Mouse (Mus musculus) left cerebral cortex, adult 2 months (tissue): ENCODE data around the gene C130050O18Rik. TPM values are rescaled to one million over a fixed set of nuclear protein-coding genes. Genes with fewer than 3 reads are reported as not detected.

Source experiments
- DNase-seq, 2 experiments: peaks; one replicate each; pipeline ENCODE4 v3.0.0; 2021 to 2022; ENCODE audit warnings: low spot score in 2 of 2, mixed read lengths in 1 of 2; ENCODE audit errors: extremely low spot score in 1 of 2
- H3K27ac ChIP-seq: fragments of 200-600 bp; 2 replicates; pipeline ENCODE4 v1.8.1; 2022
- H3K4me3 ChIP-seq: fragments of 200-600 bp; 2 replicates; pipeline ENCODE4 v1.8.1; 2022
- CTCF ChIP-seq: fragments of 200-600 bp; IDR thresholded peaks from 2 replicates; pipeline ENCODE4 v1.8.1; 2022; ENCODE audit warnings: antibody characterized with exemption, mild to moderate bottlenecking, moderate library complexity
- intact Hi-C: fragments of 180-260 bp; cut with DNase I; formaldehyde crosslinking; loops from one replicate; pipeline ENCODE4 v1.15.1; 2025
- total RNA-seq, 2 experiments: library from RNA; stranded (reverse); gene quantifications; 2 replicates each; pipeline ENCODE4 v1.2.3; 2021

The C130050O18Rik gene
- total RNA-seq, 2 experiments from 2014 or later = 0.29 to 0.63 TPM

DNA sequence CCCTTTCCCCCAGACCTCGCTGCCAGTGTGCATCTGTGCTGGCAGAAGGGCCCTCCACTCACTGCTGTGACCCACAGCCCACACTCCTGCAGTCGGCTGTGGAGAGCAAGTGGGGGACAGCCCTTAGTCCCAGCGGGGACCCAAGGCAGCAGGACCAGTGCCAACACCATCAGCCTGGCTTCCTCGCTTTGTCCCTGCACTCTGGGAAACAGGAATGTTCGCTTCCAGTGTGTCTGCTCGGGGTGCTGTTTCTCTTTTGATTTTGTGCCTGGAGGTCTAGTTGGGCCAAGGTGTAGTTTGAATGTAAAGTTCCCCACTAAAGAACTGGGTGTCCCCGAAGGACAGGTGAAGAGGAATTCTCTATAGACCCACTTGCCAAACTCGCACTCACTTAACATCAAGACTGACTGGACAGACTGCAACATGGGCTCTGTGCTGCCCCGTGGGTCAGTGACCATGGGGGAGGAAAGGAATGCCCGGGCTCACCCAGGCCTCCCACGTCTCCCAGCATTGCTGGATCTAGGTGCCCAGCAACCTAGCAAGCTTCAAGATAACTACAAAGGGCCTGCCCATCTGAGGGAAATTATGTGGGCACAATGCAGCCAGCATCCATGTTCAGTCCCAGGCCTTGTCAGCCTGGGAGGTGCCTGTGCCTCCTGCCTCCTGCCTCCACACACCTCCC, 13.6 kb upstream of the C130050O18Rik start:
- Histone ChIP-seq H3K27ac (peak overlapping the region; percentile 78), H3K4me3 (no peak overlapping the region)
- intact Hi-C loops = no loop called here
- no peak for DNase-seq
- TF ChIP-seq CTCF = no peak

DNA sequence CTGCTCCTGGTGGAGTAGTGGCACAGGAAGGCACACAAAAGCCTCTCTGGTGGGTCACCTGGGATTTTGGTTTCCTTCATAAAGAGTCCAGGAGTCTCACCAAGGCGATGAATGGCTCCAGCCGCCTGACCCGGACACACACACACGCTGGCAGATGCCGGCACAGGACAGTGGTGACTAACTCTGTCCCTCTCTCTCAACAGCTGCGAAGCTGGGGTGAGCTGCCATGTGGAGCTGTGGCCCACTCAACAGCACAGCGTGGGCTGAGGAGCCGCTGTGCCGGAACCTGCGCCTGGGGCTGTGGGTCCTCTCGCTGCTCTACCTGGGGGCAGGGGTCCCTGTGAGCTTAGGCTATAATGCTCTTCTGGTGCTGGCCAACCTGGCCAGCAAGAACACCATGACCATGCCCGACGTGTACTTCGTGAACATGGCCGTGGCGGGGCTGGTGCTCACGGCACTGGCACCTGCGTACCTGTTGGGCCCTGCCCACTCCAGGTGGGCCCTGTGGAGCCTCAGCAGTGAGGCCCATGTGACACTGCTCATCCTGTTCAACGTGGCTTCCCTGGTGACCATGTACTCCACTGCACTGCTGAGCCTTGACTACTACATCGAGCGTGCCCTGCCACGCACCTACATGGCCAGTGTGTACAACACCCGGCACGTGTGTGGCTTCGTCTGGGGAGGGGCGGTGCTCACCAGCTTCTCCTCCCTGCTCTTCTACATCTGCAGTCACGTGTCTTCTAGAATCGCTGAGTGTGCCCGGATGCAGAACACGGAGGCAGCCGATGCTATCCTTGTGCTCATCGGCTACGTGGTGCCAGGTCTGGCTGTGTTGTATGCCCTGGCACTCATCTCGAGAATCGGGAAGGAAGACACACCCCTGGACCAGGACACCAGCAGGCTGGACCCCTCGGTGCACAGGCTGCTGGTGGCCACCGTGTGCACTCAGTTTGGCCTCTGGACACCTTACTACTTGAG, 12.6 kb upstream of the C130050O18Rik start:
- intact Hi-C loops = no loop called here
- TF ChIP-seq CTCF = no peak
- Histone ChIP-seq H3K27ac (peak overlapping the region; percentile 78), H3K4me3 (no peak overlapping the region)
- DNase-seq = no peak

DNA sequence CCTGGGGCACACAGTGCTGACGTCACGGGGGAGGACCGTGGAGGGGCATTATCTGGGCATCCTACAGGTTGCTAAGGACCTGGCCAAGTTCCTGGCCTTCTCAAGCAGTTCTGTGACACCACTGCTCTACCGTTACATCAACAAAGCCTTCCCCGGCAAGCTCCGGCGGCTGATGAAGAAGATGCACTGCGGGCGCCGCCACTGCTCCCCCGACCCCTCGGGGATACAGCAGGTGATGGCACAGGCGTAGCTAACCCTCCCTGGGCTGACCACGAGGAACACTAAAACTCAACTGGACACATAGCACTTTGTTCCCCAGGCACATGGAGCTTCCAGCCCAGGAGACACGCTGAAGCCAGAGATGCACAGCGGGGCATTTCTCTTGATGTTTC, 11.9 kb upstream of the C130050O18Rik start:
- Histone ChIP-seq H3K4me3 (no peak overlapping the region), H3K27ac (peak overlapping the region; percentile 78; the same call in 1 of the 2 replicates)
- intact Hi-C loops = no loop called here
- no peak for DNase-seq
- TF ChIP-seq CTCF = no peak

DNA sequence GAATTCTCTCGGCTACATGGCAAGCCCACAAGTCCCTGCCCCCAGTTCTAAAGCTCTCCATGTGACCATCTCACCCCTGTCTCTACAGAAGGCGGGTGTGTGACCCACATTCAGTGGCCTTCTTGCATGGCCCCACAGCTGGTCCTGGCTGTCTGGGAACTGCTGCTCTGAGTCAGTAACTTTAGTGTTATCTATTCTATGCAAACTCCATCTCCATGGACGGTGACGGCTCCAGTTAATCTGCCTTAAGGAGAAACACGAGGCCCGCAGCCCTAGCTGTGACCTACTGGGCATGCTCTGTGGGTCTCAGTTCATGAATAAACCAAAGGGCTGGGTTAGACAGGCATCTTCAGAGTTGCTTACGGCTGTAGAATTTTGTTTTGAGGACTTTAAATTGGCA, 10.7 kb upstream of the C130050O18Rik start:
- DNase-seq = no peak

DNA sequence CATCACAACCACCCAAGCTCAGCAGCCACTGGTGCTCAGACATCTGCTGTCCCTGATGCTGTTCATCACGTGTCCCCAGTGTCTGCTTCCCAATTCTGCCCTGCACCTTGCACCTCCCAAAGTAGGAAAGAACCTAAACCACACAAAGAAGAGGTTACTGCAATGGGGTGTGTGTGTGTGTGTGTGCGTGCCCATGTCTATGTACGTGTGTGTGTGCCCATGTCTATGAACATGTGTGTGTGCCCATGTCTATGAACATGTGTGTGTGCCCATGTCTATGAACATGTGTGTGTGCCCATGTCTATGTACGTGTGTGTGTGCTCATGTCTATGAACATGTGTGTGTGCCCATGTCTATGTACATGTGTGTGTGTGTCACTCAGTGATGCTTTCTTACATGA, 9.6 kb upstream of the C130050O18Rik start:
- intact Hi-C loops = loop anchor here (5.0 kb wide), 1 partner anchor 62 kb away; no protein-coding TSS in a partner anchor
- DNase-seq = no peak

More for the DNA sequence above, 10.7 kb upstream of the C130050O18Rik start:
- Histone ChIP-seq H3K4me3 (no peak overlapping the region), H3K27ac (peak overlapping the region; percentile 52; the same call in 1 of the 2 replicates)
- TF ChIP-seq CTCF = no peak
- intact Hi-C loops = no loop called here

DNA sequence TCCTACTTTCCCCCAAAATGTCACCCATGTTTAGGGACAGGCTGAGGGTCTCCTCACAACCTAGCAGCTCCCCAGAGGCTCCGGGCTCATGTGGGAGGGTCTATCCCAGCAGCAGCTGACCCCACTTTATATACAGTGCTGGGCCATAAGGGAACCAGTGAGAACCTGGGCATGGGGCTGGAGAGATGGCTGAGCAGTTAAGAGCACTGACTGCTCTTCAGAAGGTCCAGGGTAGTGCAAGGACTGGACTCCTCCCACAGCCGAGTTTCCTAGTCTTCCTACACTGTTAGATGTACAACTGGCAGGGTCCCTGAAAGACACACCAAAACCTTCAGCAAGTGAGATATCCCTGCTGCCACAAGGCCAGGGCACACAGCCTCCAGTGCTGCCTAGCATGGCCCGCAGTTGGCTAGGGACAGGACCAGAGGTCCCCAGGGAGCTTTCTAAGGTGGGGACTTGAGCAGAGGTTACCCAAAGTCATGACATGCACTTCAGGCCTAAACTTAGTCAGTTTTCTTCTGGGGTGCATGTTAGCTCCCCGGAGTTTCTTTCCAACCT, 7.6 kb upstream of the C130050O18Rik start:
- intact Hi-C loops = loop anchor here (5.0 kb wide), 1 partner anchor 60 kb away; no protein-coding TSS in a partner anchor
- no peak for TF ChIP-seq CTCF
- Histone ChIP-seq H3K27ac (no peak overlapping the region), H3K4me3 (no peak overlapping the region)
- DNase-seq = no peak

More for the DNA sequence above, 9.6 kb upstream of the C130050O18Rik start:
- Histone ChIP-seq H3K27ac (no peak overlapping the region), H3K4me3 (no peak overlapping the region)
- TF ChIP-seq CTCF = no peak

DNA sequence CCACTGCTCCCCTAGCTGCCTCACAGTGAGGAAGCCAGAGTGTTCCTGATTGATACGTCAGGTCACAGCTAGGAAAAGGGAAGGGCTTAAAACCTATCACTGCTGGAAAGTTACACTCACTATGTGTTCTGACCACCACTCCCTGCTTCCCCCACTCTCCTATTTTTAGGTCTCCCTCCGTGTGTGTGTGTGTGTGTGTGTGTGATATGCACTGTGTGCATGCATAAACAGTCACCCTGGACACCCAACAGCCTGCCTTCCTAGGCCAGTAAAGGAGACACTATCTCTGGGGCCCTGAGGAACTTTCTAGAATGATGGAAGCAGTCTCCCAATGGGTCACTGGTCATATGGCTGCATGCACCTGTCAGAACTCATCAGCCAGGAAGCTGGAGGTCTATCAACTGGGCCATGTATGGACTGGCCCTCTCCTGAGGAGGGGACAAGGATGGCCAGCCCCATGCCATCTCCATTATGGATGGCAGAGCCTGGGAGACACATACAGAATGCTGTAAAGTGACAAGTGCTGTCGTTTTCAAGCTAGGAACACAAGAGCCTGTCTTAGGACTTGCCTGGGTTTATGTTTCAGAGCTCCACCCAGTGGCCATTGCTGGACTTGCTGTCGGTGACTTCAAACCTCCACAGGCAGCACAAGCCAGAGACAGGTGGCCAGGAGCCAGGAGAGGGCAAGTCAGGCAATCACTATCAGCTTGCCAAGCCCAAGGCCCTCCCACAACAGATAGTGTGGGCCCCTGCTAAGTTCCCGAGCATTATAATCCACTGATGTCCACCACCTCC, 6.9 kb upstream of the C130050O18Rik start:
- Histone ChIP-seq H3K27ac (peak overlapping the region; percentile 37; the same call in 1 of the 2 replicates), H3K4me3 (no peak overlapping the region)
- DNase-seq = peak; percentile 88 to 92
- intact Hi-C loops = loop anchor here (1.0 to 5.0 kb wide), 2 partner anchors 34 to 59 kb away; no protein-coding TSS in a partner anchor
- peak; percentile 91 for TF ChIP-seq CTCF

DNA sequence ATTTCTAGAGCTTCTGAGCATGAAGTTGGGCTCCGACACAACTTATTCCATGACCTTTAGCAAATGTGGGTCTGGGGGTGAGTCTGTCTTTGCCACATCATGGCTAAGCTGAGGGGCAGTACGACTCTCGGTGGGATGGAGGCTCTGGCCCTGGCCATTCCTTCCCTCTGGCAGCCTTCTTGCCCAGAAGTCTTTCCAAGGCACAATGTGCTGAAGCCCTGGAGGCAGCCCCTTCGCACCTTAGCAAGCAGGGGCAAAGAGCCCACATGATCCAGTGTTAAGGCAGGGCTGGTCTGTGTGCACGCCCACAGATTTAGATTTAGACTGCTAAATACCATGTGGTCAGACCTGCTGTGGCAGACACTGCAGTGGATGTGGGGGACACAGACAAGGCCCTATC, 6.3 kb upstream of the C130050O18Rik start:
- intact Hi-C loops = loop anchor here (1.0 to 5.0 kb wide), 2 partner anchors 34 to 59 kb away; no protein-coding TSS in a partner anchor
- DNase-seq = no peak
- Histone ChIP-seq H3K27ac (no peak overlapping the region), H3K4me3 (no peak overlapping the region)
- TF ChIP-seq CTCF = no peak

DNA sequence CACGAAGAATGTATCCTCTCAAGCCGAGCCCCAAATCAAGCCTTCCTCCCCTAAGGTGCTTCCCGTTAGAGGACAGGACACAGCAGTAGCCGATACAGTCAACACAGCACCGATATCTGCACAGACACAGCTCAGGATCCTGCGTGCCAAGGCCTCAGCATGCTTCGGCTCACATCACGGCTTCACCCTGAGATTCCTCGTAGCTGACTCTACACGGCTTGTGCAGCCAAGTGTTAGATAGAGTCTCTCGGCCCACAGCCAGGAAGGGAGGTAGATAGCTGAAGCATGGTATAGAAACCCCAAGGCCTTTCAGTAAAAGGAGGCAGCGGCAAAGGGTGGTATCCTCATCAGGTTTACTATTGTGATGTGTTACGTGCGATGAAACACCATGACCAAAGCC, 5.1 kb upstream of the C130050O18Rik start:
- TF ChIP-seq CTCF = no peak
- no peak for DNase-seq
- Histone ChIP-seq H3K4me3 (no peak overlapping the region), H3K27ac (no peak overlapping the region)
- intact Hi-C loops = loop anchor here (5.0 kb wide), 2 partner anchors 47 to 57 kb away; no protein-coding TSS in a partner anchor

DNA sequence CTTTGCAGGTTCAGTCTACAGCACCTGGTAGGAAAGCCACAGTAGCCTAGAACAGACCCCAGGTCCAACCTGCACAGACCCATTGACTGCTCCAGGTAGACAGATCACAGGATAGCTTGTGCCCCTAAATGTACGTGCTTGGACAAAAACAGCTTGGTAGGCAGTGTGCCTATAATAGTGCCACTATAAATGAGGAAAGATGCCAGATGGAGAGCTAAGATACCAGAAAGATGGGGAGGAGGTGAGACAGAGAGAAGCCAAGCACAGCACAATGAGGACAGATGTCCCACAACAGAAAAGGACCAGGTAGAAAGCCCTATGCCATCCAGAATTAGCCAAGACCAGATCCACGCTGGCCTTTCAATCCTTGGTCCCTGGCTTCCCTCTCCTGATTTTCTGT, 3.0 kb upstream of the C130050O18Rik start:
- DNase-seq = no peak
- intact Hi-C loops = loop anchor here (5.0 kb wide), 1 partner anchor 45 kb away; no protein-coding TSS in a partner anchor
- H3K4me3 ChIP-seq = no peak overlapping the region
- H3K27ac ChIP-seq = peak overlapping the region; percentile 53
- TF ChIP-seq CTCF = no peak

DNA sequence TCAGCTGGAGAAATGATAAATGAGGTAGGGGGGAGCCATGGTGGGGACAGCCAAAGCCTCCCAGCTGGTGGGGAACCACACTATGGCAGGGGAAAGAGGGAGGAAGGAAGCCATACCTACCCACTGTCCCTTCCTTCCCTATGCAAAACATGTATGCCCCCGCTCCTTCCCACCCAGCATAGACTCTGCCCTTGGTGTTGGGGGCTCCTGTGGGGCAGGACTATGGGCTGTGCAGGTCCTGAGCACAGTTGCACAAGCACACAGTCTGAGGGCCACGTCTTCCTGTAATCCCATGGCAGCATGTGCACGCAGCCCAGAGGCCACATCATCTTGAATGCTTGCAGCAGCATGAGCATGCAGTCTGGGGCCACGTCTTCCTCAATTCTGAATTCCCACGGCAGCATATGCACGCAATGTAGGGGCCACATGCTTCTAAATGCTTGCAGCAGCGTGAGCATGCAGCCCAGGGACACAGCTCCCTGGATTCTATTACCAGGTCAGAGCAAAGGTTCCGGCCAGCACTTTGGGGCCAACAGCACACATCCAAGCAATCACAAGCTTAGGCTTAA, 1.3 kb upstream of the C130050O18Rik start:
- DNase-seq = no peak
- H3K4me3 ChIP-seq = no peak overlapping the region
- no peak overlapping the region for H3K27ac ChIP-seq
- intact Hi-C loops = loop anchor here (5.0 kb wide), 1 partner anchor 44 kb away; no protein-coding TSS in a partner anchor
- TF ChIP-seq CTCF = no peak
